Mouse (Mus musculus) frontal cortex, postnatal 25 days (tissue): ENCODE data around the gene Msi2.

ENCODE experiments used
- DNase-seq, 2 experiments: peaks; one replicate each; pipeline ENCODE4 v3.0.0; 2022; ENCODE audit warnings: low spot score in 2 of 2

Msi2 gene

GRCm38 (mm10) chr11:88406408-88406915 is 311.9 kb downstream of the Msi2 start:
- no peak for DNase-seq

DNA sequence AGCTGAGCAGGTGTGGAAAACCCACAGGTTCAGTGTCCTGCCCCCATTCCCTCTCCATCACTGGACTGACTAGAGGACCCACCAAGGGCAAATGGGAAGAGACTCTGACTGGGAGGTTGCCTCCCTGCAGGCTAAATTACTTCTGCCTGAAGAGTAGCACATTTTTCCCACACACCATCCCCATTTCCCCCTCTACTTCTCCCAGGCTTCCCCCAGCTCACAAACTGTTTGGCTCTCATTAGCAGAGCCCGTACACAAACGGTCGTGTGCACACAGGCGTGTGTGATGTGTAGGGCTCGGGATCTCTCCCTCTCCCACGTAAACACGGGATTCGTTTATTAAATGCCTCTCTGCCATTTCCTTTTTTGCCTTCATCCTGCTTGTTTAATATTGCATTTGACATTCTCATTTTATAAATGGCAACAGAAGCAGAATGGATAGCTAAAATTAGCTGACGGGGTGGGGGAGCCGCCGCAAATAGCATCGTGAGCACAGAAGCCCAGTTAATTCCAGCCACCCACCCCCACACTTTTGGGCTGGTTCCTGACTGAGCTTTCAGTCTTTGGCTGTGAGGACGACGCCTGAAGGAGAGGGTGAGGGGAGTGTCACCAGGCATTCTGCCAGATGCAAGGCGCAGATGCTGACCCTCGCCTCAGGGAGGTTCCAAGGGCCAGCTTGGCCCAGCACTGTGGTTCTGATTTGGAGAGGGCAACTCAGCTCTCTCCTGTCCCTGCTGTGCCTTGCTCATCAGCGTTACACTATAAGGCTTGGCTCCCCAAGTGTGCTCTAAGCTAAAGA is 313.3 kb downstream of the Msi2 start:
- DNase-seq, result peak; percentile 53 to 56

DNA sequence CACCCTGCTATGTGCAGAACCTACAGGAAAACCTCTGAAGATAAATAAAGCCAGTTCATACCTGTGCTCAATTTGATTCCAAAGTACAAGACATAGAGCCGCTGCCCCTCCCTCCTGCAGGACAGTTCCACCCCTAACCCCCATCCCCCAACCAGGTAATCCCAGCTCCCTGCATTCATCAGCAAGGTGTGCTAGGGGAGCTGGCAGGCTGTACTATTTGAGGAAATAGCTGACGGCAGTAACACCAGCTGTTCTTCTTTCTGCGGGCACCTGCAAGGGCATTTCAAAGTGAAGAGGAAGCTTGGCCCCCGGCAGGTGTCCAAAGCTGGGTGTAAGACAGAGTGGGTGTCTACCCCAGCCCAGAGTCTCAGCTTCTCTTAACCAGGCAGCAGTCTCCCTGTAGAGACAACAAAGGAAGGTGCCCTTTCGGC is 314.1 kb downstream of the Msi2 start:
- no peak for DNase-seq

DNA sequence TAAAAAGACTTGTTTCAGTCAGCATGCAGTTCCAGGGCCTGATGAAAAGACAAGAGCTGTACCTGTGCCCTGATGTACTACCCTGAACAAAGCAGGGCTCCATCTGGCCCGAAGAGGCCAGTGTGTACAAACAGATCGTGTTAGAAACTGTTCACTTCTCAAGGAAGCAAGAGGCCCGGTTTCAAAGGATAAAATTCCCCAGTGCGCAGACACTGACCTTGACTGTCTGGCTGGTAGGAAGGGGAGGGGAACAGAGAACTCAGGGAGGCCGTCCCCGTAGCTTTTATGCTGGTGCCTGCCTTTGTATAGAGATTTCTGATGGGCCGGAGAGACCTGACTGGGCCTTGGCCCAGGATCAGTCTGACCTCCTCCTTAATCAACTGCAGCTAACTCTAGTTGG is 316.0 kb downstream of the Msi2 start:
- DNase-seq, result no peak

DNA sequence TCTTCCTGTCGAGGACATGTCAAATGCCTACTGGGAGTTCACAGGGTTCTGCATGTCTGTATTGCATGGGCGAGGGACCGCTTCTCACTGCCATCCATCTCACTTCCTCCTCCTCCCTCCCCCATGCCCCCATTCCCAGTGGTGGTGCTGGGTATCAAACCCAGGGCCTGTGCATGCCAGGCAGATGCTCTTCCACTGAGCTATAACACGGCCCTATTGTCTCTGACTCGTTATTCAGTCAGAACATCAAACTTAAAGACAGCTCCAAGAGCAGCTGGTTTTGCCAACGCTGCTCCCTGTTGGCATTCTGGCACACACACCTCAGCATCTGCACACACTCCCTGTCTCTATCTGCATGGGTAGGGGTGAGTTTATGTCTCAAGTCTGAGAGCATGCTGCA is 317.0 kb downstream of the Msi2 start:
- DNase-seq, result no peak

- DNase-seq, result no peak
These were observed 317.4 kb downstream of the Msi2 start for GRCm38 (mm10) chr11:88400926-88401325.

GRCm38 (mm10) chr11:88400235-88400634 is 318.1 kb downstream of the Msi2 start:
- no peak for DNase-seq

GRCm38 (mm10) chr11:88399431-88399830 is 318.9 kb downstream of the Msi2 start:
- DNase-seq, result no peak

GRCm38 (mm10) chr11:88399028-88399427 is 319.3 kb downstream of the Msi2 start:
- DNase-seq, result no peak

- DNase-seq, result no peak
These were observed 323.0 kb downstream of the Msi2 start for GRCm38 (mm10) chr11:88395076-88395990.

DNA sequence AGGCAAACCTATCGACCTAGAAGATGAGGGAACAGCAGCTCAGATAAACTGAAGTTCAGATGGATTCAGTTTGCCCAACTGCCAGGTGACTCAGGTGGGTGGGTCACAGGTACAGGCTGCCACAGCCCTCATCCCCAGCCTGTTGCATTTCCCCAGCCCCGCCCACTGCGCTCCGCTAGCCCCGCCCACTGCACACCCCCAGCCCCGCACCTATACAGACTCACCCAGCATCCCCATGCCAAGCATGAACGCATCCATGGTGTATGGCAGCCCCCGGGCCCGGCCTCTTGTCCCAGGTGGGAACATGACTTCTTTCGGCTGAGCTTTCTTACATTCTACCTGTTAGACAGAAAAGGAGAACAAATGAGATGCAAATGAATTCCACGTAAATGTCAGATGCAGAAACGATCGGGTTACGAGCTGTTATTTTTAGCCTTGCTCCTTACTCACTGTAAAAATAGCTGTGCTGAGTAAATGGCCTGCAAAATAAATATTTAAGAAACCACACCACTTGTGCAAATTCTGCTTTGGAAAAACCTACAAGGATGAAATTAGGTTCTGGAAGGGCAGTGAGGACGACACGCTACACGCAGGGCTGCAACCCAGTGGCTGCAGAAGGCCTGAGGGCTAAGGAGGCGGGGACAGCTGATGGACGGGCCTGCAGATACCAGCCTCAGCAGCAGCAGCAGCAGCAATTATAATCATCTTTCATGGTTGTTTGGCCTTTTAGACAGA is 323.8 kb downstream of the Msi2 start:
- DNase-seq, result no peak

- DNase-seq, result no peak
These were observed 325.6 kb downstream of the Msi2 start for GRCm38 (mm10) chr11:88392715-88393114.

DNA sequence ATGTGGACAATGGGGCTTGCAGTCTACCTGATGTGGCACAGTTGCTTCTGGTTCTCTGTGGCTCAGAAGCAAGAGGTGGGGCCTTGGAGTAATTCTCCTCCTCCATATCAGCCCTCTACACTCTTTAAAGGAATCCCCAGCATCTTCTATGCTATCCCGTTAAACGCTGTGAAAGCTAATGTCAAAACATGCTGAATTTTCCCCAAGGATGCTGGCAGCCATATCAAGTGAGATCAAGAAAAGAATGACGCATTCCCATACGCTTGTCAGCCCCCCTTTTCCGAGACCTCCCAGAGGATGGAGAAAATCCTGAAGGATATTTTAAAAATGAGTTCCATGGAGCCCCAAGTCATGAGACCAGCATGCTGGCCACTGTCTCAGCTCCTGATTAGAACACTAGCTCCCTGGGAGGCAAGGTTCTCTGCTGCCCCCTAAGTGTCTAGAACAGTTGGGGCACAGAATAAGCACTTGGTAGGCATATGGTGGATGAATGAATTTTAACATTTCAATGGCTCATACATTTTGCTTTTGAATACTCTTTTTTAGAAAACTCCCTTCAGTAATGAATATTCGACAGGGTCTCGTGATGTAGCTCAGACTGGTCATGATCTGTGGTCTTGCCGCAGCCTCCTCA is 327.0 kb downstream of the Msi2 start:
- no peak for DNase-seq

- no peak for DNase-seq
These were observed 328.8 kb downstream of the Msi2 start for GRCm38 (mm10) chr11:88389530-88389929.

GRCm38 (mm10) chr11:88386916-88387315 is 331.4 kb downstream of the Msi2 start:
- no peak for DNase-seq

DNA sequence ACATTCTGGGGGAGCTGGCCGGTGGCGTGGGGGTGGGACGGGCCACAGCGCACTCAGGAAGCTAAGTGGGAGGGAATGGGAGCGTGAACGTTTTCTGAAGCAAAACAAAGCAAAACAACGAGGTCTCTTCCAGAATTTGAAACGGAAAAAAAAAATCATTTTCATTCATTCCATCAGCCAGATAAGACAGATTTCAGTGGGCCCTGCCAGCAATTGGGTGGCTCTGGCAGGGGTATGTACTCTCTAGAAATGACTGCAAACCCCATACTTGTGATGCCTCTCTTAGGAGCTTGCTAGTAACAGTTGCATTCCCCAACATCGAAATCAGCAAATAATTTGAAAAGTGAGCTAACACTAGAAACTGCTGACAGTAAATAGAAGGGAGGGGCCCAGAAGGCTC is 335.9 kb downstream of the Msi2 start:
- DNase-seq, result no peak

- DNase-seq, result no peak
These were observed 337.0 kb downstream of the Msi2 start for GRCm38 (mm10) chr11:88381145-88381909.

DNA sequence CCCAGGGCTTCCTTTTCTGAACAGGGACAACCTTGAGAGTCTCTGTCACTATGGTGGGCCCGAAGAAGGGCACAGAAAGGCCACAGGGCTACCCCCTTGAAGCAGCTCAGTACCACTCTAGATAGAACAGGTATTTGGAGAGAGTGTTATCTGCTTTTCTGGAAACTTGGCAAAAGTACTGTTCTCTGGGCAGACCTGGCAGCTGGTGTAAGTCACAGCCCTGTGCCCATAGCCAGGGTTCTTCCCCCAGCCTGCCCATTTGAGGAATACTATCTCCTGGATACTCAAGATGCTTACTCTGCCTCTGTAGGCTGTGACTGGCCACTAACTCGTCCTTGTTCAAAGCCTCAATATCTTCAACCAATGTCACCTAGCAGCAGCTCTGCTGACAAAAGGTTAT is 338.7 kb downstream of the Msi2 start:
- DNase-seq, result no peak

GRCm38 (mm10) chr11:88378686-88379339 is 339.5 kb downstream of the Msi2 start:
- DNase-seq, result no peak

- no peak for DNase-seq
These were observed 345.7 kb downstream of the Msi2 start for GRCm38 (mm10) chr11:88372589-88372988.
